Mouse (Mus musculus): ENCODE data around the gene Poc1b. TPM values are rescaled to one million over a fixed set of nuclear protein-coding genes. Genes with fewer than 3 reads are reported as not detected.

Gene Poc1b
- polyA plus RNA-seq, 1 experiment = 5.1 TPM

- 21% methylated on average over 29 of the region's 29 CpGs for WGBS
- no peak for DNase-seq (ENCODE audit: low read depth in 1 of 2, low spot score in 2 of 2)
- Histone ChIP-seq H3K4me3 (ENCODE audit: extremely low read depth, insufficient read depth, insufficient read length) (peak overlapping the region; percentile 57; the same call in 1 of the 2 replicates), H3K36me3 (ENCODE audit: control insufficient read depth, insufficient read depth, low read length) (no peaks in the 10 kb centered on the region), H3K4me1 (ENCODE audit: control insufficient read depth, insufficient read depth, insufficient read length) (peaks cover 7% of the 10 kb centered on the region; the same call in 1 of the 2 replicates), H3K27ac (ENCODE audit: insufficient read depth, low read length) (peak overlapping the region; percentile 64; the same call in 1 of the 2 replicates), H3K27me3 (ENCODE audit: control insufficient read depth, insufficient read depth, low read length) (no peaks in the 10 kb centered on the region)
- TF ChIP-seq CTCF (IDR thresholded peaks at IDR 0.05; ENCODE audit: extremely low read depth, insufficient read depth, insufficient read length, insufficient replicate concordance) (no peak), POLR2A (IDR thresholded peaks at IDR 0.05; ENCODE audit: low read depth, low read length) (no peak)
Measured at GRCm38 (mm10) chr10:99203577-99204487, 97.0 kb downstream of the Poc1b start.

GRCm38 (mm10) chr10:99204553-99204952 lies 97.7 kb downstream of the Poc1b start:
- H3K27ac ChIP-seq (ENCODE audit: insufficient read depth, low read length) = peak overlapping the region; percentile 37; the same call in 1 of the 2 replicates
- DNase-seq (ENCODE audit: low read depth in 1 of 2, low spot score in 2 of 2) = peak; percentile 59 to 66

GRCm38 (mm10) chr10:99207121-99207520 lies 100.3 kb downstream of the Poc1b start:
- DNase-seq (ENCODE audit: low read depth in 1 of 2, low spot score in 2 of 2) = no peak
- no peak overlapping the region for H3K4me3 ChIP-seq (ENCODE audit: extremely low read depth, insufficient read depth, insufficient read length)
- no peaks in the 10 kb centered on the region for H3K36me3 ChIP-seq (ENCODE audit: control insufficient read depth, insufficient read depth, low read length)
- H3K27me3 ChIP-seq (ENCODE audit: control insufficient read depth, insufficient read depth, low read length) = no peaks in the 10 kb centered on the region
- no peak for TF ChIP-seq CTCF (IDR thresholded peaks at IDR 0.05; ENCODE audit: extremely low read depth, insufficient read depth, insufficient read length, insufficient replicate concordance)
- TF ChIP-seq POLR2A (IDR thresholded peaks at IDR 0.05; ENCODE audit: low read depth, low read length) = no peak
- 59% methylated on average over 2 of the region's 2 CpGs for WGBS
- no peak overlapping the region for H3K27ac ChIP-seq (ENCODE audit: insufficient read depth, low read length)
- peaks cover 7% of the 10 kb centered on the region; the same call in 1 of the 2 replicates for H3K4me1 ChIP-seq (ENCODE audit: control insufficient read depth, insufficient read depth, insufficient read length)

More at GRCm38 (mm10) chr10:99204553-99204952, 97.7 kb downstream of the Poc1b start:
- TF ChIP-seq POLR2A (IDR thresholded peaks at IDR 0.05; ENCODE audit: low read depth, low read length) = peak; percentile 18; the same call in 1 of the 2 replicates
- TF ChIP-seq CTCF (IDR thresholded peaks at IDR 0.05; ENCODE audit: extremely low read depth, insufficient read depth, insufficient read length, insufficient replicate concordance) = no peak
- Histone ChIP-seq H3K27me3 (ENCODE audit: control insufficient read depth, insufficient read depth, low read length) (no peaks in the 10 kb centered on the region), H3K36me3 (ENCODE audit: control insufficient read depth, insufficient read depth, low read length) (no peaks in the 10 kb centered on the region), H3K4me1 (ENCODE audit: control insufficient read depth, insufficient read depth, insufficient read length) (peaks cover 7% of the 10 kb centered on the region; the same call in 1 of the 2 replicates), H3K4me3 (ENCODE audit: extremely low read depth, insufficient read depth, insufficient read length) (peak overlapping the region; percentile 57)
- 1% methylated on average over 11 of the region's 11 CpGs for WGBS

- no peaks in the 10 kb centered on the region; the same call in 1 of the 2 replicates for H3K4me1 ChIP-seq (ENCODE audit: control insufficient read depth, insufficient read depth, insufficient read length)
- H3K27ac ChIP-seq (ENCODE audit: insufficient read depth, low read length) = no peak overlapping the region
- 79% methylated on average over 13 of the region's 13 CpGs for WGBS
- no peaks in the 10 kb centered on the region for H3K27me3 ChIP-seq (ENCODE audit: control insufficient read depth, insufficient read depth, low read length)
- H3K36me3 ChIP-seq (ENCODE audit: control insufficient read depth, insufficient read depth, low read length) = no peaks in the 10 kb centered on the region
- TF ChIP-seq CTCF (IDR thresholded peaks at IDR 0.05; ENCODE audit: extremely low read depth, insufficient read depth, insufficient read length, insufficient replicate concordance) (no peak), POLR2A (IDR thresholded peaks at IDR 0.05; ENCODE audit: low read depth, low read length) (no peak)
- H3K4me3 ChIP-seq (ENCODE audit: extremely low read depth, insufficient read depth, insufficient read length) = no peak overlapping the region
- no peak for DNase-seq (ENCODE audit: low read depth in 1 of 2, low spot score in 2 of 2)
Measured at GRCm38 (mm10) chr10:99209146-99209800, 102.4 kb downstream of the Poc1b start.

- no peak overlapping the region for H3K27ac ChIP-seq (ENCODE audit: insufficient read depth, low read length)
- 71% methylated on average over 6 of the region's 6 CpGs for WGBS
- H3K4me1 ChIP-seq (ENCODE audit: control insufficient read depth, insufficient read depth, insufficient read length) = no peaks in the 10 kb centered on the region
- no peaks in the 10 kb centered on the region for H3K36me3 ChIP-seq (ENCODE audit: control insufficient read depth, insufficient read depth, low read length)
- no peak overlapping the region for H3K4me3 ChIP-seq (ENCODE audit: extremely low read depth, insufficient read depth, insufficient read length)
- no peak for TF ChIP-seq CTCF (IDR thresholded peaks at IDR 0.05; ENCODE audit: extremely low read depth, insufficient read depth, insufficient read length, insufficient replicate concordance)
- H3K27me3 ChIP-seq (ENCODE audit: control insufficient read depth, insufficient read depth, low read length) = no peaks in the 10 kb centered on the region
- DNase-seq (ENCODE audit: low read depth in 1 of 2, low spot score in 2 of 2) = no peak
Measured at GRCm38 (mm10) chr10:99211021-99211420, 104.2 kb downstream of the Poc1b start.

- H3K27ac ChIP-seq (ENCODE audit: insufficient read depth, low read length) = no peak overlapping the region
- WGBS = 81% methylated on average over 9 of the region's 9 CpGs
- DNase-seq (ENCODE audit: low read depth in 1 of 2, low spot score in 2 of 2) = no peak
- no peak overlapping the region for H3K4me3 ChIP-seq (ENCODE audit: extremely low read depth, insufficient read depth, insufficient read length)
- H3K36me3 ChIP-seq (ENCODE audit: control insufficient read depth, insufficient read depth, low read length) = no peaks in the 10 kb centered on the region
- H3K4me1 ChIP-seq (ENCODE audit: control insufficient read depth, insufficient read depth, insufficient read length) = no peaks in the 10 kb centered on the region
- H3K27me3 ChIP-seq (ENCODE audit: control insufficient read depth, insufficient read depth, low read length) = no peaks in the 10 kb centered on the region
- no peak for TF ChIP-seq CTCF (IDR thresholded peaks at IDR 0.05; ENCODE audit: extremely low read depth, insufficient read depth, insufficient read length, insufficient replicate concordance)
Measured at GRCm38 (mm10) chr10:99211503-99212265, 104.8 kb downstream of the Poc1b start.
